ENCODE assay signal across 37 mouse cellular contexts in the genomic region with DNA sequence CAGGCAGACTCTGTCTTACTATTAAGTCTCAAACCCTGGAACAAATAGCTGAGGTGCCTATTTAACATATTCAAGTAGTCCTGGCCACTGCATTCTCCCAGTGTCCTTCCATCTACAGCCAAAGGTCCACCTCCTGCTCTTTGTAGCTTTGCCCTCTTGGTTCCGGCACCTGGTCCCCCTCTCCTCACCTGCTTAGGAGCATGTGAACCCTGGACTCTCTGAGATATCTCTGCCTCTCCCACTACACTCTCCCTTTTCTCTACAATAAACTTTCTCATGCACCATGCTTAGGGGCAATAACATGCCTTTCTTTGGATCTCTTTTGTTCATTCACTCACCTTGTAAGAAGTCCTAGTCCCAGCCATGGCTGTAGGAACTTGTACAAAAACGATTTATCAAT. TPM values are rescaled to one million over a fixed set of nuclear protein-coding genes. Genes with fewer than 3 reads are reported as not detected.
"Had no signal": no experiment of that assay in that cellular context is flagged by ENCODE, and none has a peak within 500 bp of the region (broad histone marks: within the 10 kb centered on the region; RNA-seq: fewer than 3 reads in every experiment).

No protein-coding gene starts in this region.

- ATAC-seq: hindbrain, postnatal 0 days had no signal

- DNase-seq: gastrocnemius, adult 2 months; gastrocnemius, postnatal 10 days; gastrocnemius, postnatal 25 days; heart, adult 2 months; heart, postnatal 10 days; kidney, adult 18-20 months; kidney, adult 8-10 months; kidney, postnatal 10 days; kidney, postnatal 25 days; kidney, postnatal 4 days; liver; liver, embryonic 13.5 days had no signal

- H3K27ac ChIP-seq: gastrocnemius, adult 2 months; heart, adult 2 months; hindbrain, embryonic 13.5 days; hindbrain, embryonic 15.5 days; hindbrain, postnatal 0 days; layer of hippocampus, adult 2 months; left cerebral cortex, adult 2 months; limb, embryonic 10.5 days; limb, embryonic 12.5 days; liver, embryonic 13.5 days had no signal

- H3K4me1 ChIP-seq: hindbrain, embryonic 13.5 days; hindbrain, embryonic 15.5 days; limb, embryonic 10.5 days; limb, embryonic 12.5 days; liver, embryonic 13.5 days had no signal

- H3K9ac ChIP-seq: heart, embryonic 12.5 days; hindbrain, embryonic 13.5 days; hindbrain, embryonic 15.5 days; limb, embryonic 12.5 days; liver, embryonic 13.5 days had no signal

- H3K4me3 ChIP-seq: gastrocnemius, adult 2 months; heart, adult 2 months; heart, embryonic 12.5 days; hindbrain, embryonic 13.5 days; hindbrain, embryonic 15.5 days; layer of hippocampus, adult 2 months; left cerebral cortex, adult 2 months; limb, embryonic 10.5 days; limb, embryonic 12.5 days; liver, embryonic 13.5 days had no signal

- H3K9me3 ChIP-seq: heart, embryonic 12.5 days; hindbrain, embryonic 13.5 days; hindbrain, embryonic 15.5 days; limb, embryonic 10.5 days; limb, embryonic 12.5 days; liver, embryonic 13.5 days had no signal

- H3K36me3 ChIP-seq: heart, embryonic 12.5 days; hindbrain, embryonic 13.5 days; hindbrain, embryonic 15.5 days; limb, embryonic 10.5 days; limb, embryonic 12.5 days; liver, embryonic 13.5 days had no signal

- H3K27me3 ChIP-seq: heart, embryonic 12.5 days; hindbrain, embryonic 13.5 days; hindbrain, embryonic 15.5 days; limb, embryonic 12.5 days; liver, embryonic 13.5 days had no signal

- H3K4me2 ChIP-seq: heart, embryonic 12.5 days; hindbrain, embryonic 13.5 days; hindbrain, embryonic 15.5 days; limb, embryonic 12.5 days; liver, embryonic 11.5 days; liver, embryonic 13.5 days had no signal

RNA-seq across cellular contexts. Expression of a gene that starts 13.1 kb away (rescaled TPM):
- total RNA-seq: gastrocnemius, adult 2 months; gastrocnemius, postnatal 10 days; gastrocnemius, postnatal 25 days; gastrocnemius, postnatal 4 days; granulocyte monocyte progenitor cell, adult 5-6 weeks; heart, adult 2 months; heart, postnatal 10 days; heart, postnatal 25 days; hematopoietic stem cell, adult 5-6 weeks; hindbrain, postnatal 0 days; layer of hippocampus, adult 2 months; layer of hippocampus, postnatal 10 days; layer of hippocampus, postnatal 25 days; left cerebral cortex, adult 2 months; left cerebral cortex, postnatal 14 days; left cerebral cortex, postnatal 36 days had no signal
- polyA plus RNA-seq: frontal cortex, adult 2 months; heart, adult 2 months; heart, embryonic 12.5 days; heart, embryonic 14.5 days; hindbrain, embryonic 11.5 days; hindbrain, embryonic 13.5 days; hindbrain, embryonic 15.5 days; hindbrain, postnatal 0 days; intestine, embryonic 14.5 days; kidney, embryonic 14.5 days; kidney, embryonic 16.5 days; limb, embryonic 10.5 days; limb, embryonic 12.5 days; limb, embryonic 14.5 days had no signal

RNA-seq across cellular contexts. Expression of a gene that starts 26.7 kb away (rescaled TPM):
- total RNA-seq: gastrocnemius, adult 2 months; gastrocnemius, postnatal 10 days; gastrocnemius, postnatal 25 days; granulocyte monocyte progenitor cell, adult 5-6 weeks; heart, adult 2 months; heart, postnatal 10 days; heart, postnatal 25 days; hematopoietic stem cell, adult 5-6 weeks; layer of hippocampus, adult 2 months; left cerebral cortex, adult 2 months; left cerebral cortex, postnatal 14 days; left cerebral cortex, postnatal 36 days had no signal
- polyA plus RNA-seq: heart, embryonic 12.5 days; heart, embryonic 14.5 days; heart, embryonic 16.5 days; hindbrain, embryonic 11.5 days; hindbrain, embryonic 13.5 days; intestine, embryonic 14.5 days; limb, embryonic 12.5 days had no signal

RNA-seq across cellular contexts. Expression of a gene that starts 59.5 kb away (rescaled TPM):
- total RNA-seq: gastrocnemius, adult 2 months; gastrocnemius, postnatal 25 days; granulocyte monocyte progenitor cell, adult 5-6 weeks; heart, adult 2 months; heart, postnatal 10 days; heart, postnatal 25 days; hematopoietic stem cell, adult 5-6 weeks; hindbrain, postnatal 0 days; layer of hippocampus, adult 2 months; layer of hippocampus, postnatal 10 days; layer of hippocampus, postnatal 25 days; left cerebral cortex, adult 2 months; left cerebral cortex, postnatal 14 days; left cerebral cortex, postnatal 36 days had no signal
- polyA plus RNA-seq: frontal cortex, adult 2 months; heart, adult 2 months; heart, embryonic 12.5 days; heart, embryonic 14.5 days; heart, embryonic 16.5 days; hindbrain, embryonic 11.5 days; hindbrain, embryonic 13.5 days; hindbrain, embryonic 15.5 days; hindbrain, postnatal 0 days; intestine, embryonic 14.5 days; kidney, embryonic 14.5 days; limb, embryonic 10.5 days; limb, embryonic 12.5 days; limb, embryonic 14.5 days had no signal
